Mouse (Mus musculus) cerebellum, adult 11-12 months (tissue): ENCODE results near the gene Hoxd4.

Experiments
- DNase-seq: peaks from one replicate; pipeline ENCODE4 v3.0.0; 2022

The Hoxd4 gene

GRCm38 (mm10) chr2:74708676-74709075, 3.1 kb upstream of the Hoxd4 start:
- DNase-seq: no peak

- no peak for DNase-seq
Measured at GRCm38 (mm10) chr2:74709465-74710419, 2.0 kb upstream of the Hoxd4 start.

- no peak for DNase-seq
Measured at GRCm38 (mm10) chr2:74710929-74711543, 693 bp upstream of the Hoxd4 start.

- no peak for DNase-seq
Measured at GRCm38 (mm10) chr2:74713239-74714150, 1.8 kb downstream of the Hoxd4 start.

- DNase-seq: no peak
Measured at GRCm38 (mm10) chr2:74714156-74714789, 2.5 kb downstream of the Hoxd4 start.

- DNase-seq: no peak
Measured at GRCm38 (mm10) chr2:74714881-74715280, 3.2 kb downstream of the Hoxd4 start.

GRCm38 (mm10) chr2:74715504-74716241, 3.9 kb downstream of the Hoxd4 start:
- DNase-seq: peak; percentile 22

GRCm38 (mm10) chr2:74720384-74720783, 8.7 kb downstream of the Hoxd4 start:
- no peak for DNase-seq

- no peak for DNase-seq
Measured at GRCm38 (mm10) chr2:74720955-74721491, 9.3 kb downstream of the Hoxd4 start.

- no peak for DNase-seq
Measured at GRCm38 (mm10) chr2:74721882-74722281, 10.2 kb downstream of the Hoxd4 start.

- DNase-seq: no peak
Measured at GRCm38 (mm10) chr2:74722949-74723348, 11.2 kb downstream of the Hoxd4 start.

GRCm38 (mm10) chr2:74724244-74725015, 12.7 kb downstream of the Hoxd4 start:
- DNase-seq: no peak

GRCm38 (mm10) chr2:74725171-74725570, 13.4 kb downstream of the Hoxd4 start:
- DNase-seq: no peak

GRCm38 (mm10) chr2:74726551-74726950, 14.8 kb downstream of the Hoxd4 start, which contains the start of gene Gm28230:
Gene Gm28230 (plus strand): TSS chr2:74726728.
- no peak for DNase-seq

GRCm38 (mm10) chr2:74726973-74727639, 15.4 kb downstream of the Hoxd4 start:
- DNase-seq: no peak

GRCm38 (mm10) chr2:74727640-74728302, 16.0 kb downstream of the Hoxd4 start:
- no peak for DNase-seq

- no peak for DNase-seq
Measured at GRCm38 (mm10) chr2:74728303-74728680, 16.6 kb downstream of the Hoxd4 start.

GRCm38 (mm10) chr2:74730331-74730730, 18.6 kb downstream of the Hoxd4 start:
- DNase-seq: no peak

GRCm38 (mm10) chr2:74731055-74731454, 19.3 kb downstream of the Hoxd4 start:
- no peak for DNase-seq
